Mouse (Mus musculus) hindbrain, embryonic 13.5 days (tissue): ENCODE data around the gene Tmem210. TPM values are rescaled to one million over a fixed set of nuclear protein-coding genes. Genes with fewer than 3 reads are reported as not detected.
A peak's percentile ranks its signal among the peaks of the same experiment; 100 is the strongest.

Experiments
- ATAC-seq: fragments of 200-750 bp; cut with Nextera tagmentation; 2 replicates; pipeline ENCODE4 v1.8.0; 2017; ENCODE audit warnings: moderate TSS enrichment; ENCODE audit not compliant: low FRiP score
- H3K27ac ChIP-seq: fragments of 300-500 bp; sonication (generic); 2 replicates; pipeline ENCODE4 v1.5.1; 2015; ENCODE audit warnings: inconsistent platforms, mild to moderate bottlenecking, moderate library complexity
- H3K27me3 ChIP-seq: fragments of 300-500 bp; sonication (generic); 2 replicates; pipeline ENCODE4 v1.6.1; 2015; ENCODE audit warnings: mild to moderate bottlenecking, inconsistent platforms
- H3K36me3 ChIP-seq: fragments of 300-500 bp; sonication (generic); 2 replicates; pipeline ENCODE4 v1.6.1; 2015; ENCODE audit warnings: mild to moderate bottlenecking, inconsistent platforms
- H3K4me1 ChIP-seq: fragments of 300-500 bp; sonication (generic); replicated peaks from 2 replicates; pipeline ENCODE4 v1.6.1; 2015; ENCODE audit warnings: inconsistent platforms
- H3K4me2 ChIP-seq: fragments of 300-500 bp; sonication (generic); 2 replicates; pipeline ENCODE4 v1.6.1; 2015; ENCODE audit warnings: inconsistent platforms, mild to moderate bottlenecking, moderate library complexity
- H3K4me3 ChIP-seq: fragments of 300-500 bp; sonication (generic); 2 replicates; pipeline ENCODE4 v1.5.1; 2015; ENCODE audit warnings: mild to moderate bottlenecking, inconsistent platforms
- H3K9ac ChIP-seq: fragments of 300-500 bp; sonication (generic); 2 replicates; pipeline ENCODE4 v1.6.1; 2015; ENCODE audit warnings: mild to moderate bottlenecking, inconsistent platforms
- H3K9me3 ChIP-seq: fragments of 300-500 bp; sonication (generic); 2 replicates; pipeline ENCODE4 v1.6.1; 2016; ENCODE audit warnings: inconsistent platforms
- WGBS: fragments of 180-500 bp; shearing (Covaris S2); methylation state at CpG from one replicate; pipeline ENCODE4 v1.1.7; 2015; 5-methylcytosine and 5-hydroxymethylcytosine counted together
- polyA plus RNA-seq: library from polyadenylated mRNA; unstranded; fragments of >200 nt; fragmentation: Nextera tagmentation; extraction: Ambion mirVana; gene quantifications from 2 replicates; pipeline ENCODE4 v1.2.1, GENCODE M21; 2015

Gene Tmem210
- polyA plus RNA-seq, 1 experiment from 2014 or later = not detected

GRCm38 (mm10) chr2:25305587-25306359 lies 17.8 kb downstream of the Tmem210 start:
- Histone ChIP-seq H3K27ac (peak overlapping the region; percentile 62), H3K27me3 (peaks cover 86% of the 10 kb centered on the region), H3K9me3 (no peaks in the 10 kb centered on the region), H3K36me3 (peaks cover 41% of the 10 kb centered on the region), H3K4me3 (peak overlapping the region; percentile 48), H3K9ac (peak overlapping the region; percentile 70), H3K4me1 (peaks cover 17% of the 10 kb centered on the region), H3K4me2 (peak overlapping the region; percentile 77)
- ATAC-seq = peak; percentile 16; the same call in 1 of the 2 replicates
- WGBS = 51% methylated on average over 14 of the region's 14 CpGs

- peaks cover 100% of the 10 kb centered on the region for H3K27me3 ChIP-seq
- H3K27ac ChIP-seq = no peak overlapping the region
- H3K36me3 ChIP-seq = peaks cover 62% of the 10 kb centered on the region
- WGBS = 58% methylated on average over 10 of the region's 10 CpGs
- H3K9ac ChIP-seq = no peak overlapping the region
- no peak overlapping the region for H3K4me2 ChIP-seq
- peaks cover 8% of the 10 kb centered on the region for H3K4me1 ChIP-seq
- ATAC-seq = no peak
- no peaks in the 10 kb centered on the region for H3K9me3 ChIP-seq
- no peak overlapping the region for H3K4me3 ChIP-seq
Observed at GRCm38 (mm10) chr2:25310180-25310579, 22.2 kb downstream of the Tmem210 start.

- Histone ChIP-seq H3K9ac (no peak overlapping the region), H3K4me3 (no peak overlapping the region), H3K4me2 (no peak overlapping the region), H3K36me3 (peaks cover 62% of the 10 kb centered on the region), H3K27me3 (peaks cover 100% of the 10 kb centered on the region), H3K4me1 (no peaks in the 10 kb centered on the region; the same call in 1 of the 2 replicates), H3K27ac (no peak overlapping the region), H3K9me3 (no peaks in the 10 kb centered on the region)
- WGBS = 3% methylated on average over 22 of the region's 22 CpGs
- no peak for ATAC-seq
Observed at GRCm38 (mm10) chr2:25310969-25311368, 23.0 kb downstream of the Tmem210 start.

- no peak overlapping the region for H3K27ac ChIP-seq
- peaks cover 62% of the 10 kb centered on the region for H3K36me3 ChIP-seq
- WGBS = 8% methylated on average over 11 of the region's 11 CpGs
- no peaks in the 10 kb centered on the region for H3K4me1 ChIP-seq
- H3K9ac ChIP-seq = no peak overlapping the region
- no peak overlapping the region for H3K4me3 ChIP-seq
- peaks cover 100% of the 10 kb centered on the region for H3K27me3 ChIP-seq
- H3K9me3 ChIP-seq = no peaks in the 10 kb centered on the region
- no peak for ATAC-seq
- no peak overlapping the region for H3K4me2 ChIP-seq
Observed at GRCm38 (mm10) chr2:25311491-25311891, 23.5 kb downstream of the Tmem210 start.

GRCm38 (mm10) chr2:25318119-25318966 lies 30.4 kb downstream of the Tmem210 start:
- peak overlapping the region; percentile 85 for H3K27ac ChIP-seq
- H3K27me3 ChIP-seq = peaks cover 91% of the 10 kb centered on the region
- WGBS = 4% methylated on average over 31 of the region's 31 CpGs
- peaks cover 26% of the 10 kb centered on the region for H3K4me1 ChIP-seq
- peak overlapping the region; percentile 59 for H3K4me3 ChIP-seq
- ATAC-seq = peak; percentile 74
- peak overlapping the region; percentile 76 for H3K9ac ChIP-seq
- peaks cover 12% of the 10 kb centered on the region for H3K36me3 ChIP-seq
- H3K4me2 ChIP-seq = peak overlapping the region; percentile 68
- no peaks in the 10 kb centered on the region for H3K9me3 ChIP-seq

GRCm38 (mm10) chr2:25318971-25319773 lies 31.2 kb downstream of the Tmem210 start, which contains the start of gene Grin1:
Grin1 (minus strand) TSS chr2:25319187.
- Histone ChIP-seq H3K4me2 (peak within 1 kb of the TSS; percentile 68), H3K4me3 (peak within 1 kb of the TSS; percentile 59), H3K36me3 (peaks cover 9% of the 10 kb centered on the region; the same call in 1 of the 2 replicates), H3K4me1 (peaks cover 26% of the 10 kb centered on the region), H3K9ac (peak within 1 kb of the TSS; percentile 76), H3K9me3 (no peaks in the 10 kb centered on the region), H3K27ac (peak within 1 kb of the TSS; percentile 85), H3K27me3 (peaks cover 86% of the 10 kb centered on the region)
- WGBS = 10% methylated on average over 58 of the region's 58 CpGs
- ATAC-seq = peak; percentile 89

- peaks cover 26% of the 10 kb centered on the region for H3K4me1 ChIP-seq
- H3K4me3 ChIP-seq = no peak overlapping the region
- peaks cover 81% of the 10 kb centered on the region for H3K27me3 ChIP-seq
- no peak overlapping the region for H3K9ac ChIP-seq
- no peak overlapping the region for H3K4me2 ChIP-seq
- no peak for ATAC-seq
- no peak overlapping the region for H3K27ac ChIP-seq
- 49% methylated on average over 2 of the region's 2 CpGs for WGBS
- no peaks in the 10 kb centered on the region for H3K9me3 ChIP-seq
- H3K36me3 ChIP-seq = 0 out of 2 replicates have a peak, but pooled peaks cover under 1% of the 10 kb centered on the region
Observed at GRCm38 (mm10) chr2:25320084-25320483, 32.1 kb downstream of the Tmem210 start.

GRCm38 (mm10) chr2:25326036-25326435 lies 38.1 kb downstream of the Tmem210 start:
- Histone ChIP-seq H3K4me1 (no peaks in the 10 kb centered on the region), H3K27me3 (peaks cover 23% of the 10 kb centered on the region), H3K4me2 (no peak overlapping the region), H3K4me3 (no peak overlapping the region), H3K27ac (no peak overlapping the region), H3K9ac (no peak overlapping the region), H3K9me3 (no peaks in the 10 kb centered on the region), H3K36me3 (no peaks in the 10 kb centered on the region)
- WGBS = 81% methylated on average over 2 of the region's 2 CpGs
- no peak for ATAC-seq

GRCm38 (mm10) chr2:25328440-25328839 lies 40.5 kb downstream of the Tmem210 start:
- no peak overlapping the region for H3K9ac ChIP-seq
- peaks cover 13% of the 10 kb centered on the region for H3K4me1 ChIP-seq
- no peak overlapping the region for H3K4me3 ChIP-seq
- H3K36me3 ChIP-seq = no peaks in the 10 kb centered on the region
- H3K4me2 ChIP-seq = no peak overlapping the region
- no peak overlapping the region for H3K27ac ChIP-seq
- 34% methylated on average over 7 of the region's 7 CpGs for WGBS
- no peaks in the 10 kb centered on the region for H3K9me3 ChIP-seq
- H3K27me3 ChIP-seq = 0 out of 2 replicates have a peak, but pooled peaks cover 8% of the 10 kb centered on the region
- ATAC-seq = no peak

- peaks cover 27% of the 10 kb centered on the region for H3K36me3 ChIP-seq
- 69% methylated on average over 9 of the region's 9 CpGs for WGBS
- H3K9me3 ChIP-seq = no peaks in the 10 kb centered on the region
- H3K4me3 ChIP-seq = peak overlapping the region; percentile 91
- no peak for ATAC-seq
- no peak overlapping the region for H3K27ac ChIP-seq
- no peaks in the 10 kb centered on the region for H3K27me3 ChIP-seq
- H3K9ac ChIP-seq = peak overlapping the region; percentile 93
- H3K4me2 ChIP-seq = peak overlapping the region; percentile 73
- peaks cover 33% of the 10 kb centered on the region for H3K4me1 ChIP-seq
Observed at GRCm38 (mm10) chr2:25331470-25331869, 43.5 kb downstream of the Tmem210 start.

- Histone ChIP-seq H3K27me3 (no peaks in the 10 kb centered on the region), H3K4me3 (peak within 1 kb of the TSS; percentile 91), H3K36me3 (peaks cover 37% of the 10 kb centered on the region), H3K27ac (peak within 1 kb of the TSS; percentile 93), H3K4me2 (peak within 1 kb of the TSS; percentile 97), H3K4me1 (peaks cover 33% of the 10 kb centered on the region), H3K9me3 (no peaks in the 10 kb centered on the region), H3K9ac (peak within 1 kb of the TSS; percentile 93)
- WGBS = under 1% methylated on average over 76 of the region's 78 CpGs
- ATAC-seq = peak; percentile 98
Observed at GRCm38 (mm10) chr2:25332286-25333160, 44.6 kb downstream of the Tmem210 start, which contains the start of gene Man1b1. Man1b1 (plus strand) TSS chr2:25332338.
